Mouse (Mus musculus) gastrocnemius, postnatal 25 days (tissue): ENCODE results near the gene Casp8ap2. TPM values are rescaled to one million over a fixed set of nuclear protein-coding genes. Genes with fewer than 3 reads are reported as not detected.

ENCODE experiments used
- DNase-seq: peaks from one replicate; pipeline ENCODE4 v3.0.0; 2022
- total RNA-seq, 2 experiments: library from RNA; stranded (reverse); gene quantifications; 1 replicate in 1 of 2; 2 replicates in 1 of 2; pipeline ENCODE4 v1.2.3; 2021

Gene Casp8ap2
- total RNA-seq, 2 experiments from 2014 or later = 3.8 to 5.1 TPM

DNA sequence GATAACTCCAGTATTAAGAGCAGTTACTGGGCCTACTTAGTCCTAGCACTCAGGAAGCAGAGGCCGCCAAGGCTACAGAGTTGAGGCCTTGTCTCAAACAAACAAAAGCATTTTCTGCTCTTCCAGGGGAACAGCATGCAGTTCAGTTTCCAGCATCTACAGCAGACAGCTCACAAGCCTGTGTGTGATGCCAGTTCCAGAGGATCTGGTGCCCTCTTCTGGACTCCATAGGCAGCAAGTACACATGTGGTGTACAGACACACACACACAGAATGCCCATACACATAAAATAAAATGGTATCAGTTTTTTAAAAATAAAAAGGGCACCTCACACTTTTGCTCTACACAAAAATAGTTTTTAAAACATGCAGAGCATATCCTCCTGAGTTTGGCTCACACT is 53.0 kb downstream of the Casp8ap2 start:
- DNase-seq = no peak

DNA sequence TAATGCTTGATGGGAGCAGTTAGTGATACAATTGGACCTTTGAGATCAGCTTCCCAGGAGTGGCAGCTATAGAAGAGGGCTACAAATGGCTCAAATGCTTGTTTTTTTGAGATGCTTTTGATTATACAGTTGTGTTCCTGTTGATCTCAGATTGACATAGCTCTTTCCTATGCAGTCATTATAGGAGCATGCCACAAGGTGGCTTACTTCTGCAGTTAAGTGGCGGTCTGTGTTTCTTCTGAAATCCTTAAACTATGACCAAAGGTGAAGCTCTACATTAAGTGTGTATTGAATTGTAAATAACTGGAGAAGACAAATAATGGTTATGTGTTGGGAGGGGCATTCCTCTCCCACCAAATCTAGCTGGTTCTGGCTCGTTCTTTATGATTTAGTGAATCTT is 54.6 kb downstream of the Casp8ap2 start:
- no peak for DNase-seq

DNA sequence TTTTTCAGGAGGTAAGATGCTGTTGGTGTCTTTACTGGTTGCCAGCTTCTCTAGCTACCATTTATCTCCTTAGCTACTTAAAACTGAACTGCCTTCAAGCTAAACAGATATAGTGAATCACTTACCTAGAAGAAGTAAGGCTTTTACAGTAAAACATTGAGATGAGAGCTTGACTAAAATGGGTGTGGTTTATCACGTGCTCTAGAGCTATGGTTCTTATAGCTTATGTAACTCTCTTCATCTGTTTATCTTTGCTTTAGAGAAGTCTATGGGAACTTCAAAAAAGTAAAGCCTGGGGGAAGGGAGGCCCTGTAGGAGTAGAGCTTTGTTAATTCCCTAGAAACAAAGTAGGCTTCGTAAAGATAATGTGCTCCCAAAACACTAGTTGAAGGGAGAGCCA is 58.8 kb downstream of the Casp8ap2 start:
- DNase-seq = no peak

DNA sequence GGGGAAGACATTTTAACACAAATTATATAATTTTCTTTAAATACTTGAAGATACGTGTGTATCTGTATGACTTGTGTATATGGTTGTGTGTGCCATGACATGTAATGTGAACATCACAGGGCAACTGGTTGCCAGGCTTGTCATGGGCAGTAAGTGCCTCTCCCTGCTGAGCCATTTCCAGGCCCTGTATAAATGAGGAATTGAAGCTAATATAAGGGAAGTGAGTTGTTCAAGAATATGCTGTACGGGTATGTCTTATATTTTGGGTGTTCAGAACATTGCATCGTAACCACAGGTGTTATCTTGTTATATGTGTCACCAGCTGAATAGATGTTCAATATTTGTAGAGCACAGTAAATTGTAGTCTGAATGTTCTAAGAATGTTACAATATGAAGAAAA is 62.2 kb downstream of the Casp8ap2 start:
- DNase-seq = no peak

DNA sequence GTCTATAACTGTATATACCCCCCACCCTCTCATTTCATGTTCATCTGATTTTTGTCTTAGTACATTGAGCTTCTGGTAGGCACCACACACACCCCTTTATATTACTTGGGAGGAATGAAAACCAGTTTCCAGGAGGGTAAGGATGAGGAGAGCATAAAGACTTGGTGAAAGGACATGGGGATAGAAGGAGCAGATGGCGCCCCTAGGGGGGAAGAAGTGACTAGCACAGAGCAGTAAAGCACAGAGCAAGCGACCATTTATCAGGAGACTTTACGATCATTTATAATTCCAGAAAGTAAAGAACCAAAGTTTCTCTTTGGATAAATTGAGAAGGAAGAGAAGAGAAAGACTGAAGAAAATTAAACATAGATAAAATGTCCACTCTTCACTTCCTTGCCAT is 65.6 kb downstream of the Casp8ap2 start:
- DNase-seq = no peak

DNA sequence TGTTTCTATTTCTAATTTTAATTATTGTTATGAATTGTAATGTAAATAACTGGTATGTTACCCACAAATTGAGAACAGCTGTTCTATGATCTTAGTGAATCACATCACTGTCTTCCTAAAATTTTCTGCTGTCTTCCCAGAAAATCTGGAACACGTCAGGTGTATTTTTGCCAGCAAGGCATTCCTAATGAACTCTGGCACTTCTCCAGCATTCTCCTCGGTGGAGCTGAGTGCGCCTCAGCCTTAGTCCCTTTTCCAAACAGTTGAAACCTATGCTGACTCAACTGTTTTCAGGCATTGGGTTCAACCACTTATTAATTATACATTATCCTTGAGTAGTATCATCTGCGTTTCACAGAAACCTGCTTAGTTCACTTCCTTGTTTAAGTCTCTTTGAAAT is 67.2 kb downstream of the Casp8ap2 start:
- DNase-seq = no peak

DNA sequence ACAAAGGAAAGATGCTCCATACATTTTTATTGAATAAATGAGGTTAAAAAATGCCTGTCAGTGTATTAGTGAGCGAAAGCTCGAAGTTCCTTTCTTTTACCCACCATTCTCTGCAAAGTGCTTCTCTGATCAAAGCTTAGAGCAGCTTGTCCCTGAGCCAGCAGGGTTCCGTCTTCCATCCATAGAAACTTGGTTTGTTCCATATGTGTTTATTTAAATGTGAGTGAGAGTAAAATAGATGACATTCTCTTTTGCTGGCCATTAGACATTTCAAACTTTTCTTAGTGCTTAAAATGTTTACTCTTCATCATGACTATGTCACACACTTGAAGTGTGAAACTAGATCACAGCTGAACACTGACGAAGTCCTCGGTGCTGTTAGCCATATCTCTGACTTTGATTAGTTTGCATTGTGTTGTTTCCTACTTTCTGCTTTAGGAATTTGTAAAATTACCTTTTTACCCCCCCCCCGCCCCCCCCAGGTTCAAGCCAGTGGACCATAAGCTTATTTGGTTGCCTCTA is 67.9 kb downstream of the Casp8ap2 start:
- DNase-seq = no peak

Other genes with a start within 250 kb of the Casp8ap2 start
- gene Gja10, start 12.7 kb upstream of the Casp8ap2 start, total RNA-seq = not detected
- gene Mdn1, start 41.7 kb downstream of the Casp8ap2 start, total RNA-seq = 1 to 10 TPM; 6.4 to 7.8 TPM
- 10 to 100 TPM; 14.7 to 20.5 TPM for gene Lyrm2, start 184.8 kb downstream of the Casp8ap2 start, total RNA-seq